Mouse (Mus musculus) induced T-regulatory cell, adult 2 months (primary cell): ENCODE data around the gene Kcnj6.

ENCODE experiments used
- DNase-seq: peaks from one replicate; pipeline ENCODE4 v3.0.0-alpha.2; 2012; ENCODE audit warnings: low read depth

The Kcnj6 gene

DNA sequence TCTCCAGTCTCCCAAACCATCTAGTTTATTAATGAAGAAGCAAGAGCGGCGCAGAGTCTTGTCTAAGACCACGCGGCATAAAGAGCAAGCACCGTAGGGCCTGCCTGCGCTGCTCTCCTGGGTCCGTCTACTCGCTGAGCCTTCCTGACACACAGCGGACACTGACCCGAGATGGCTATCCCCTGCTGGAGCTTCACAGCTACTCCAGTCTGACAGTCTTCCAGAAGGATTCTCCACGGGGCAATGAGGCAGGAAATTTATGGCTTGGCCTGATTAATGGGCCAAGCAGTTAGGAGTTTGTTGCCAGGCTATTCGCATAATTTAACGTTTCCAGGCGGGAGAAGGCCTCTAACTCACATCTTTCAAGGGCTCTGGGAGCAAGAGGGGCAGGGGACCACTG lies 283.0 kb downstream of the Kcnj6 start:
- DNase-seq, result no peak

GRCm38 (mm10) chr16:94713480-94714094 lies 283.9 kb downstream of the Kcnj6 start:
- DNase-seq, result peak; percentile 80

GRCm38 (mm10) chr16:94701971-94702370 lies 295.5 kb downstream of the Kcnj6 start:
- no peak for DNase-seq

DNA sequence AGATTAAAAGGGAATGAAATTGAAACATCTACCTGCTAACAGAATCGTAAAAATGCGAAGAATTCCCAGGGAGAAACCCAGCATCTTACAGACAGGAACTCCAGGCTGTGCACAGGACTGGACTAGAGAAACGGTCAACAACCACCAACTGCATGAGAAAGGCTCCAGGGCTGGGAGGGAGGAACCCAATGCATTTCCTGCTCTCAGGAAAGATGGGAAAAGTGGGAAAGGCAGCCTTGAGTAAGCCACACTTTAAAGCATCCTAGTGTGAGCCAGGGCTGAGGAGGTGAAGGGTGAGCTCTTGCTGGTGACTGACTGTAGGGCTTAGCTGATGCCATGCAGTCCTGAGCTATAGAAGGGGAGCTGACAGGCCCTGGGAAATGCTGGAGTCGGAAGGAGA lies 296.4 kb downstream of the Kcnj6 start:
- no peak for DNase-seq
